Mouse (Mus musculus): ENCODE results near the gene Cul4b.
"Not testable (repeated sequence)": the region's sequence is repeated elsewhere in the genome, so short reads cannot be mapped to it uniquely, and the experiment has no call there.

Cul4b gene

DNA sequence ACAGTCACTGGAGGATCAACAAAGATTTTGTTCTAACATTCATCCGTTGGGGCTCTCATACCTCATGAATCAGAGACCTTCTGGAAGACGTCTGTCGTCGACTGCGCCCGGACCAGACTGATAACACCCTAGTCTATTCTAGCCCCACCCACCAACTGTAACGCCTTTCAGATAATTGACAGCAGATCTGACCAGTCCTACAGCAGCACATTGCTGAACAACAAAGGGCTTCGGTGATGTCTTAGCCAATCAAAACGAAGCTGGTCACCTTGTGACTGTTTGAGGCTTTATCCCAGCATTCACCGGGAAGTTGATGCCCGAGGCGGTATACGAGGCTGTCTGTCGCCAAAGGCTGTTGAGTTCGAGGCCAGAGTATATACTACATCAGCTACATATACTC is at the start of gene Cul4b:
Cul4b (minus strand) TSS at position 119 of the 400 bp plus-strand sequence.
- DNase-seq (ENCODE audit: low spot score): no peak

DNA sequence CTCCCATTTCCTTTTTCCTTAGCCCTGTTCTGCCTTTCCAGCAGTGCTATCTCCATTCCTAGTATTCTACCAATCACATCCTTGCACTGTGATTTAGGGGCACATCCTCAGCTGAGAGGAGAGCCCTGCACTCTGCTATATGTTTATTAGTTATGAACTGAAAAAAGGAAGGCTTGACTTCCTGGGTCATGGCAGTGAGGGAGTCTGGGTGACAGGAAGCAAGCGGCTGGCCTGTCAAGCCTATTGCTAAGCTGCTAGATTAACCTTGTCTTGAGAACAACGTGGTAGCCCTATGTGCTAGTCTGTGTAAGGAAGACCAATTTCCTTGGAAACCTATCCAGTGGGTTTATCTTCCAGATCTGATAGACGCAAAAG is 25.0 kb upstream of the Cul4b start:
- peak; percentile 25 for DNase-seq (ENCODE audit: low spot score)

DNA sequence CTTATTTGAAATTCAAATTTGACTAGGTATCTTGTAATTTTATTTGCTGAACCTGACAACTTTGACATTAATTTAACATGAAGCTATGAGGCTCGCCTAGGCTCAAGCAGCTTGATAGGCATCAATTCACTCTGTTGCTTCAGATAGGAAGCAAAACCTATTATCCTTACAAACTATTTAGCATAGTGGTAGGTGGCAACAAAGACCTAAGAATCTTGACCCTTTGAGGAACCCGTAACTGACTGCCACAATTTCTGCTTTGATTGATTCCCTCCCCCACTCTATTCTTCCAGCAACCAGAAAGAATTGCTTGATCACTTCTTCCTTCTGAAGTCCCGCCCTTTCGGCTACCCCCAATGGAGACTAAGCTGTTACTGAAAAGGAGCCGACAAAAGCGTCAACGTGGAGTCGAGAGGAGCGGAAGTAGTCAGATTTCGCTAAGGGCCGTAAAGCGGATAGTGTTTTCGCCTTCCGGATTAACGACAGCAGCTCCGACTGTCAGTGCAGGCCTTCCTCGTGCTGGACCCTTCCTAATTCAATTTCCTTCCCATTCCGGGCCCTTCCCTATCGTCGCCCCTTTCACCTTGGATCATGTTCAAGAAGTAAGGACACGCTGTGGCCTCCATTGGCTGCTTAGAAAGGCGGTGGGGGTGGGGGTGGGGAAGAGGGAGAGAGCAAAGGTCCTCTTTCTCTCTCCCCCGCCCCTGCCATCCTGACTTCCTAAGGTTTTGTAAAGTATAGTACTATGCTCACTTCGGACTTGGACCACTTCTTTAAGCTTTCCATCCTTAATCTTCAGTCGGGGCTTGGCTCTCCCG is 24.4 kb upstream of the Cul4b start, which contains the start of gene Mcts1:
Mcts1 (plus strand) TSS at position 402 of the 818 bp plus-strand sequence.
- peak; percentile 80 for DNase-seq (ENCODE audit: low spot score)

DNA sequence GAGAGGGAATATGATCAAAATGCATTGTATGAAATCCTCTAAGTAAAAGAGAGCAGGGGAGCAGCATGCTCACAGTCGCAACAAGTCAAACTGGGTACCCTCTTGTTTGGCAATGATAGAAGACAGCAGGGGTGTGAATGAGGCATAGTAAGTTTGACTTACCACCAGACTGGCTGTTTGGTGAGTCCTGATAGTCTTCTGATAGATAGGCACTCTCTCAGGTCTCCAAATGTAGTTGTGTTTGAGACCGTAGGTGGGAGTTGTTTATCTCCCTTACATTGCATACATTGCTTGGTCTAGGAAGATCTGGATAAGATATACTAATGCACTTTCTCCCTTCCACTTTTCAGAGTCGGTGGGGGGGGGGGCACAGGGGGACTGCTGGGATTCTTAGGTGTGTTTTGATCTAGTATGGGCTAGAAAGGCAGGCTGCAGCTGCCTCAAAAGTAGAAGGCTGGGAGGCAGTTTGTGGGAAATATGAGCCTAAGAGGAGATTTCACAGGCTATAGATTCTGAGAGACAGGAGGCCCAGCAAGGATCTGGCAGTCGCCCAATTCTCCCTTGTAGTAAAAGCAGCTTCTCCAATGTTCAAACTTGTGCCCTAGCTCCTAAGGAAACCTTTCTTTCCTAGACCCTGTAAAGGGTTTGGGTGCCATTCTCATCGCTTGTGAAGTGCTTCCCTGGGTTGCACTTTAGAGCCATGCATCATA is 17.3 kb upstream of the Cul4b start:
- DNase-seq (ENCODE audit: low spot score): no peak

DNA sequence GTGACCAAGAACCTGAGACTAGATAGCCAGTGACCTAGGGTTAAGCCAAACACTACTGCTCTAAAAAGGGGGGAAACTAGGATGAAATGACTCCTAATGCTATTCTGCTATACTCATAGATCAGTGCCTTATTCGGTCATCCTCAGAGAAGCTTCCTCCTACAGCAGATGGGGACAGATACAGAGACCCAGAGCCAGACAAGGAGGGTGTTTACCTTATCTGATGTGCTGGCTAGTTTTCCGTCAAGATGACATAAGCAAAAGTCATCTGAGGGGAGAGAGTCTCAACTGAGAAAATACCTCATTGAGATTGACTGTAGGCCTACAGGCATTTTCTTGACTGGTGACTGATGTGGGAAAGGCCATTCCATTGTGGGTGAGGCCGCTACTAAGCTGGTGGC is 15.8 kb upstream of the Cul4b start:
- no peak for DNase-seq (ENCODE audit: low spot score)

DNA sequence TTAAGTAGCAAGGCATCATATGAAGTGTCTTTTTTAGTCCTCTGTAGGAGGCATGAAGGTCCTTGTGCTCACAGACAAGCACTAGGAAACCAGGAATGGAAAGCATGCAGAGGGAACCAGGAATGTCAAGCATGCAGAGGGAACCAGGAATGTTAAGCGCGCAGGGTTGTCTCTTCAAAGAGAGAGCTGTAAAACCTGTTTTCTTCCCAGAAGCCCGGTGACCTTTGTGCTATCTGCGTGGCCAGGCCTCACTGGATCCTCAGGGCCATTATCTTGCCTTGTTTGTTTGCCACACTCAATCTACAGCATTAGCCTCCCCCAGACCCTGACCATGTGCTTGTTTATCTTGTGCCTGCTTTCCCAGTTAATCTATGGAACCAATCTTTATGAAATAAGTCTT is 13.8 kb upstream of the Cul4b start:
- DNase-seq (ENCODE audit: low spot score): no peak

DNA sequence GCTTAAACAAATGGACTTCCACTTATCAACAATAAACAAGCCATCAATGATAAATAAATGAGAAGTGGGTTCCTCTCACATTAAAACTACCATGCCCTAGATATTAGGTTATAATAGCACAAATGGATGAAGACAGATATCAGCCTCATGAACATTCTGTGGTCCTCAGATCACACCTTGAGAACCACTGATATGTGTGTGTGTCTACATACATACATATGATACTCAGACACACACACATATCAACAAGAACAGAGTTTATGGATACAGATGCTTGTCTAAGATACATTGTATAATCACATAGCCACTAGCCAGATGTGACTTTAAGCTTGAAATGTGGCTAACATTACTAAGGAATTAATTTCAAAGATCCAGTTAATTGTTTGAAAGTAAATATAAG is 7.3 kb upstream of the Cul4b start:
- DNase-seq (ENCODE audit: low spot score): no peak

DNA sequence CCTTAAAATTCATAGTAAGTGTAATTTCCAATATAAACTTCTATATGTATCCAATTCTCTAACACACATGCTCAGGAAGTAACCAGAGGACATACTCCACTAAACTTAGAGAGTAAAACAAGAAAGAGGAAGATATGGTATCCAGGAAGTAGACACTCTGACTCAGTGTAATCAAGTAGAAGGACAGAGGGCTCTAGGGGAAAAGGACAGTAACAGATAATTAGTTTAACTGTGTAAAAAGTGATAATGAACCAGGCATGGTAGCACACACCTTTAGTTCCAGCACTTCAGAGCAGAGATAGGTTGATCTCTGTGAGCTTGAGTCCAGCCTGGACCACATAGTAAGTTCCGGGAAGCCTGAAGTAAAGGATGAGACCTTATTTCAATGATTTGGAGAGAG is 5.1 kb upstream of the Cul4b start:
- no peak for DNase-seq (ENCODE audit: low spot score)

DNA sequence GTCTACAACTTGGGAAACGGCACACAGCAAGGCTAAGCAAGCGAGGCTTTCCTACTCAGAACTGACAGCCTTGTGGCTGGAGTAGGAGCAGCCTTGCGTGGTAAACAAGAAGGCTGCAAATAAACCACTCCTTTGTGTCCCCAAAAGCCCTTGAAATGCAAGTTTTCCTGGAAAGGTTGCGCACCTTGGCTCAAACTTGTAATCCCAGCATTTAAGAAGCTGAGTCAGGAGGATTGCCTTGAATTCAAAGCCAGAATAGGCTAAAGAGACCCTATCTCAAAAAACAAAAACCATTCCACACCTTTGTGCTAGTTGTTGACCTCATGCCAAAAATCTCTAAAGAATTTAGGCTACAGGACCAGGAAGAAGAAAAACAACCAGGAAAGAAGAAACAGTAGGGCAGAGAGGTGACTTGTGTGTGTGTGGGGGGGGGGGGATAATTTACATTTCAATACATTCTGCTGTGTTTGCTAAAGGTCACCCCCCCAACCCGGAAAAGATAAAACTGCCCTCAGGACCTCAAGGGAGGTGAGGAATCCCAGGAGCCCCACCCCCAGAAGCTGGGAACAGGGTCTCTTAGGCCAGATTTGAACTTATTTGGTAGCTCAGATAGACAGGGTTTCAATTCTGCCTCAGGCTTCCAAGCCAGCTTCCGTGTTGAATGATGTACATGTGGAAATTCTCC is 9.3 kb downstream of the Cul4b start:
- no peak for DNase-seq (ENCODE audit: low spot score)

DNA sequence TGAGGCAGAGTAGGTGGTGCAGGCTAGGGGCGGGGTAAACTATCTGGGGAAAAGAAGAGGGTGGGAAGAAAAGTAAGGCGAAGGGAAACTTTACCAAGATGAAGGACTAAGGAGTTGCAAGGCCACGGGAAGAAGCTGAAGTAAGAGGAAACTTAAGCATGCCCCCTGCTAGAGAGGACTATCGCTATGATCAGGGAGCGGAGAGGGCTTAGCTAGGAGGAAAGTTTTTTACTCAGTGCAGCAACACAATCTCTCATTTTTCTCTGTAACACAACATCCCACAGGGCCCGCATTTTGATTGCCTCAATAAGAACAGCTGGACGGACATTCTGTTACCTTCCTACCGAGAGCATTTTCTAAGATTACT is 10.8 kb downstream of the Cul4b start:
- DNase-seq (ENCODE audit: low spot score): no peak

DNA sequence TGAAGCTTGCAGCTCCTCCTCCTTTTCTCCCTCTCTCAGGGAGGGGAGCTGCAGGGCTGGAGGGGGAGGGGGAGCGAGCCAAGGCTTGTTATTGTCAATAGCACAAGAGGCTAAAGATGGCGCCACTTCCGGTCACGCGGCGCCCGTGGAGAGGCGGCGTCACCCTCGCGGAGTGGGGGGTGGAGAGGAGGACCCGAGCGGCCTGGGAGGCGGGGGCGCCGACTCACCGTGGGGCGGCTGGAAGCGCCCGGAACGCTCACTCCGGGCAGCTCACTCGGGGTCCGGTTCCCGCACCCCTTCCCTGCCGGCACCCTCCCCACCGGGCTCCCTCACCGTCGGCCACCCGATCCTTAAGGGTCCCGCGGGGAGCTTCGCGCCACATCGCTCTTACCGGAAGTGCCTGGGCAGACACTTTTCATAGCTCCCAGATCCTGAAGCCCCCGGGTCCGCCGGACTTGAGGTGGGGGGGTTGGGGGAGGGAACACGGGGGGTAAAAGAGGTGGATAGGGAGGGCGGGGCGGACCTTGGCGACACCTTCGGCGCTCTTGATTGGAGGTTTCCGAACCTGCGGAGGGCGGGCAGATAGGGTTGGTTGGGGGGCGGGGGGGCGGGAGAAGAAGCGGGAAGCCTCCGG is 11.3 kb downstream of the Cul4b start:
- peak; percentile 86 for DNase-seq (ENCODE audit: low spot score)

DNA sequence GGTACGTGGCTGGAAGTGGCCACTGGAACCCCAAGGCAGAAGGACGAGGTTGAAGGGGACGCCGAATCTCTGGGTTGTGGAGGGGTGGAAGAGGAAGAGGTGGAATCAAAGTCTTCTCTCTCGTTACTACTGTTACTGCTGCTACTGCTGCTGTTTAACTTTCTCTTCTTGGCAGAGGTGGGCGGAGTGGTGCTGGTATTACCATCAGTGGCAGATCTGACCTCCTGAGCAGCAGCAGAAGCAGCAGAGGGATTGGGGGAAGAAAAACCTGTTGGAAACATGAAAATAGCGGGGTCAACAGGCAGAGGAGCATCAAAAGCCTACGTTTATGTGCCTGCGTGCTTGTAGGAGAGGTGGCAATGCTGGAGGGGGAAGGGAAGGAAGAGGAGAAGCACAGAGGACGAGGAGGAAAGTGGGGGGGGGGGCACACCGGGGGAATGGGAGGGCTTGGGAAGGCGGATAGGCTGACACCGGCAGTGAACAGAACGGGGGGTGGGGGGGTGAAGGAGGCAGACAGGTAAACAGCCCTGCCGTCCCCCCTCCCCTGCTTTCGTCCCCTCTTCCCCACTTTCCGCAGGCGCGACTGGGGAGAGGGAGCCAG is 12.0 kb downstream of the Cul4b start:
- peak; percentile 10 for DNase-seq (ENCODE audit: low spot score)

DNA sequence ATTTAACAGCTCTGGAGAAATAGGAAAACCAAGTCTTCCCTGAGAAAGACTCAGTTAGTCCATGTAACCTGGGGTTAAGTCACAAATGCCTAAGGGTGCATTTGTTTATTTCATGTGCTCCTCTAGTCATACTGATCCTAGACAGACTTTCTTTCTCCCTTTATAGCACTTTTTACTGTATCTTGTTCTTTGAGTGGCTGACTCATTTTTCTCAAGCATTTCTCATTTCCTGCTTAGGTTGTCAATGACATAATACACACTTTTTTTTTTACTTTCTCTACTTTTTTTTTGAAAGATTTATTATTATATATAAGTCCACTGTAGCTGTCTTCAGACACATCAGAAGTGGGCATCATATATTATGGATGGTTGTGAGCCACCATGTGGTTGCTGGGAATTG is 22.7 kb downstream of the Cul4b start:
- no peak for DNase-seq (ENCODE audit: low spot score)

DNA sequence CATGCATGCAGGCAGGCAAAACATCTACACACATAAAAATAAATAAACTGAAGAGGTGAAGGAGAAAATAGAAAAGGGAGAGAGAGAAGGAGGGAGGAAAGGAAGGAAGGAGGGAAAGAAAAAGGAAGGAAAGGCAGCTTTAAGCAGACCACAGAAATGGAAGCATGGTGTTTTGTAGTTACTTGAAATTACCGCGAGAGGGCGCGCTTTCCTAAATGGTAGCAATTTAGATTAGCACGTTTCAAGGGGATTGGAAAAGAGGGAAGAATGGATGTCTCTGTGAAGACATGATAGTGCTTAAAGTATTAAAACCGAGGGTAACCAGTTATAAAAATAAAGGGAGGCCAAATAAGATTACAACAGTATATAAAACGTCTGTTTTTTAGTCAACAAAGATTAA is 61.4 kb downstream of the Cul4b start:
- DNase-seq (ENCODE audit: low spot score): peak; percentile 73

DNA sequence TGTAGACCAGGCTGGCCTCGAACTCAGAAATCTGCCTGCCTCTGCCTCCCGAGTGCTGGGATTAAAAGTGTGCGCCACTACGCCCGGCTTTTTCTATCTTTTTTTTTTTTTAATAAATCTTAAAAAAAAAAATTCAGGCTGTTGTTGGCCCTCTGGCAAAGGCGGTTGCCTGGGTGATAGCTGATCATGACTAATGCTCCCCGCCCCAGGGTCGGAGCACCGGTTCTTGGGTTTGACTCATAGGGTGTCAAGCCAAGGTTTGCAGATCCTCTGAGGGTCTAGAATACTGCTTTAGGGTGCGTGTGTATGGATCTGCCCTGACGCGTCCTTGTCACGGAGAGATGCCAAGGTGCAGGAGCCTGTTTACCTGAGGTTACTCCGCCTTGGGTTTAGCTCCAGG is 71.2 kb downstream of the Cul4b start:
- no peak for DNase-seq (ENCODE audit: low spot score)

DNA sequence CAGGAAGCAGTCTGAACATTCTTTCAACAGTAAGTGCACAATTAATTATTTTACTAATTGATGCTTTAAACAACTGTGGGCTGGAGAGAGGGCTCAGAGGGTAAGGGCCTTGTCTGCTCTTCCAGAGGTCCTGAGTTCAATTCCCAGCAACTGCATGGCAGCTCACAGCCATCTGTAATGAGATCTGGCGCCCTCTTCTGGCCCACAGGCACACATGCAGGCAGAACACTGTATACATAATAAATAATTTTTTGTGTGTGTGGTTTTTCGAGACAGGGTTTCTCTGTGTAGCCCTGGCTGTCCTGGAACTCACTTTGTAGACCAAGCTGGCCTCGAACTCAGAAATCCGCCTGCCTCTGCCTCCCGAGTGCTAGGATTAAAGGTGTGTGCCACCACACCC is 73.8 kb downstream of the Cul4b start:
- DNase-seq (ENCODE audit: low spot score): not testable (repeated sequence)

DNA sequence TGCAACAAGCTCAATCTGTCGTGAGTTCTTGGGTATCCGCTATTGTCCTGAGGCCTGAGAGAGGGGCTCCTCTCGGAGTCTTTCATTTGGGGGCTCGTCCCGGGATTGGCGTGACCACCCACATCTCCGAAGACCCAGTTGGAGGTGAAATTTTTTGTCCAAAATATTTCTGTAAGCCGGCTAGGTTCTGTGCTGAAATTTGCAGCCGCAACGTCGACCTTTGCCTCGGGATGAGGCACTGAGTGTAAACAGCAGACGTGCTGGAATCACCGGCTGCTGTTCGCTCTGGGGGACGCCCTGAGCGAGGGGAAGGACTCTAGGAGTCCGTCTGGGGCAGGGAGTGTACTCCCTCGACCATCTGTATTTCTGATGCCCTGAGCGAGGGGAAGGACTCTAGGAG is 90.5 kb downstream of the Cul4b start:
- peak; percentile 2 for DNase-seq (ENCODE audit: low spot score)

Measured in retina, embryonic 14.5 days (tissue).